Mouse (Mus musculus): ENCODE measurements at regions not wholly inside any gene's neighbourhood (a gene's known extent, or its start where the extent isn't known, plus 50 kb on each side); places are given as distances from the start of the nearest gene placed in this dataset.

- TF ChIP-seq CTCF (IDR thresholded peaks at IDR 0.05; ENCODE audit: low read depth) (no peak), EP300 (IDR thresholded peaks at IDR 0.05; ENCODE audit: low read depth) (no peak)
Measured at GRCm38 (mm10) chr1:163562166-163562733, 158.8 kb upstream of the Gorab start.
